Mouse (Mus musculus): ENCODE data around the gene Mink1. TPM values are rescaled to one million over a fixed set of nuclear protein-coding genes. Genes with fewer than 3 reads are reported as not detected.
"Not testable (repeated sequence)": the region's sequence is repeated elsewhere in the genome, so short reads cannot be mapped to it uniquely, and the experiment has no call there.

Gene Mink1
- 14.3 and 15.6 TPM in 2 replicates for polyA plus RNA-seq (2015; fragmentation: Nextera tagmentation; extraction: Ambion mirVana)

GRCm38 (mm10) chr11:70562287-70562994 lies at the start of gene Mink1:
Mink1 (plus strand) TSS chr11:70562881.
- H3K36me3 ChIP-seq, result no peaks in the 10 kb centered on the region
- H3K27ac ChIP-seq (replicated peaks), result peak within 1 kb of the TSS; percentile 88
- peak within 1 kb of the TSS; percentile 88 for H3K9ac ChIP-seq (replicated peaks)
- no peaks in the 10 kb centered on the region for H3K9me3 ChIP-seq
- WGBS, result 0% methylated on average over 56 of the region's 57 CpGs
- H3K27me3 ChIP-seq, result no peaks in the 10 kb centered on the region
- peaks cover 33% of the 10 kb centered on the region for H3K4me1 ChIP-seq
- H3K4me3 ChIP-seq, result peak within 1 kb of the TSS; percentile 98
- H3K4me2 ChIP-seq (replicated peaks), result peak within 1 kb of the TSS; percentile 90
- peak; percentile 92 for ATAC-seq (replicated peaks)

- H3K27me3 ChIP-seq, result no peaks in the 10 kb centered on the region
- no peak overlapping the region for H3K9ac ChIP-seq (replicated peaks)
- no peaks in the 10 kb centered on the region for H3K36me3 ChIP-seq
- H3K9me3 ChIP-seq, result no peaks in the 10 kb centered on the region
- WGBS, result 54% methylated on average over 11 of the region's 11 CpGs
- H3K4me1 ChIP-seq, result peaks cover 5% of the 10 kb centered on the region; the same call in 1 of the 2 replicates
- no peak overlapping the region for H3K4me2 ChIP-seq (replicated peaks)
- H3K4me3 ChIP-seq, result no peak overlapping the region
- H3K27ac ChIP-seq (replicated peaks), result no peak overlapping the region
- no peak for ATAC-seq (replicated peaks)
Measured at GRCm38 (mm10) chr11:70513520-70513919, 49.2 kb upstream of the Mink1 start.

- no peak within 1 kb of the TSS for H3K27ac ChIP-seq (replicated peaks)
- H3K4me2 ChIP-seq (replicated peaks), result no peak within 1 kb of the TSS
- no peak for ATAC-seq (replicated peaks)
- H3K36me3 ChIP-seq, result no peaks in the 10 kb centered on the region
- H3K9ac ChIP-seq (replicated peaks), result no peak within 1 kb of the TSS
- no peaks in the 10 kb centered on the region for H3K27me3 ChIP-seq
- 90% methylated on average over 7 of the region's 7 CpGs for whole genome bisulfite sequencing
- peaks cover 5% of the 10 kb centered on the region; the same call in 1 of the 2 replicates for H3K4me1 ChIP-seq
- H3K9me3 ChIP-seq, result no peaks in the 10 kb centered on the region
- H3K4me3 ChIP-seq, result no peak within 1 kb of the TSS
Measured at GRCm38 (mm10) chr11:70514288-70514687, 48.4 kb upstream of the Mink1 start, which contains the start of gene Vmo1. Vmo1 (minus strand) TSS chr11:70514616.

DNA sequence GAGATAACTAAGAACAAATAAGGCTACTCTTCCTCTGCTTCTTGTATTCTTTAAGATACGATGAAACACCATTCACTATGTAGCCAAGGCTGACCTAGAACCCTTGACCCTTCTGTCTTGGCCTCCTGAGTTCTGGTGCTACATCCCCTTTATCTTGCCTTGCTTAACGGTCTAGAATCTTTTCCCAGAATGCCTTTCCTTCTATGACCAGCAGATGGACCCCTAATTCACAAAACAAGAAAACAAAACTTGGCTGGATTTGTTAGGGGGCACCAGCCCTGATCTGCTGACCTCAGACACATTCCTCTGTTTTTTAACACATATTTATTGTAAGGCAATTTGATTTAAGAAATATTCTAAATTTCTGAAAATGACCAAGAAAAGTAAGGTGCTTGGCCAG lies 46.3 kb upstream of the Mink1 start:
- H3K36me3 ChIP-seq, result no peaks in the 10 kb centered on the region
- ATAC-seq (replicated peaks), result no peak
- WGBS, result 23% methylated on average over 2 of the region's 2 CpGs
- H3K4me2 ChIP-seq (replicated peaks), result no peak overlapping the region
- no peaks in the 10 kb centered on the region for H3K9me3 ChIP-seq
- H3K4me3 ChIP-seq, result no peak overlapping the region
- peaks cover 4% of the 10 kb centered on the region; the same call in 1 of the 2 replicates for H3K4me1 ChIP-seq
- no peak overlapping the region for H3K9ac ChIP-seq (replicated peaks)
- no peak overlapping the region for H3K27ac ChIP-seq (replicated peaks)
- peaks cover 4% of the 10 kb centered on the region; the same call in 1 of the 2 replicates for H3K27me3 ChIP-seq

- Histone ChIP-seq H3K4me1 (peaks cover 4% of the 10 kb centered on the region; the same call in 1 of the 2 replicates), H3K9me3 (no peaks in the 10 kb centered on the region), H3K9ac (replicated peaks) (no peak overlapping the region), H3K36me3 (no peaks in the 10 kb centered on the region), H3K27me3 (peaks cover 4% of the 10 kb centered on the region; the same call in 1 of the 2 replicates), H3K27ac (replicated peaks) (no peak overlapping the region), H3K4me3 (no peak overlapping the region), H3K4me2 (replicated peaks) (no peak overlapping the region)
- ATAC-seq (replicated peaks), result no peak
- WGBS, result 53% methylated on average over 1 of the region's 1 CpGs
Measured at GRCm38 (mm10) chr11:70518436-70518835, 44.2 kb upstream of the Mink1 start.

GRCm38 (mm10) chr11:70518923-70519322 lies 43.8 kb upstream of the Mink1 start, which contains the start of gene Gltpd2:
Gltpd2 (plus strand) TSS chr11:70519196.
- Histone ChIP-seq H3K9me3 (no peaks in the 10 kb centered on the region), H3K36me3 (no peaks in the 10 kb centered on the region), H3K4me1 (peaks cover 4% of the 10 kb centered on the region; the same call in 1 of the 2 replicates), H3K4me3 (peak within 1 kb of the TSS; percentile 22), H3K27ac (replicated peaks) (no peak within 1 kb of the TSS), H3K4me2 (replicated peaks) (peak within 1 kb of the TSS; percentile 38), H3K9ac (replicated peaks) (peak within 1 kb of the TSS; percentile 40; the same call in 1 of the 2 replicates), H3K27me3 (peaks cover 4% of the 10 kb centered on the region; the same call in 1 of the 2 replicates)
- 88% methylated on average over 10 of the region's 10 CpGs for WGBS
- no peak for ATAC-seq (replicated peaks)

GRCm38 (mm10) chr11:70520178-70520769 lies 42.4 kb upstream of the Mink1 start:
- peak overlapping the region; percentile 38 for H3K4me2 ChIP-seq (replicated peaks)
- H3K9ac ChIP-seq (replicated peaks), result peak overlapping the region; percentile 40
- H3K4me3 ChIP-seq, result peak overlapping the region; percentile 22
- peaks cover 7% of the 10 kb centered on the region for H3K4me1 ChIP-seq
- H3K27ac ChIP-seq (replicated peaks), result no peak overlapping the region
- H3K36me3 ChIP-seq, result no peaks in the 10 kb centered on the region
- 13% methylated on average over 41 of the region's 41 CpGs for WGBS
- no peak for ATAC-seq (replicated peaks)
- H3K9me3 ChIP-seq, result no peaks in the 10 kb centered on the region
- H3K27me3 ChIP-seq, result peaks cover 4% of the 10 kb centered on the region; the same call in 1 of the 2 replicates

DNA sequence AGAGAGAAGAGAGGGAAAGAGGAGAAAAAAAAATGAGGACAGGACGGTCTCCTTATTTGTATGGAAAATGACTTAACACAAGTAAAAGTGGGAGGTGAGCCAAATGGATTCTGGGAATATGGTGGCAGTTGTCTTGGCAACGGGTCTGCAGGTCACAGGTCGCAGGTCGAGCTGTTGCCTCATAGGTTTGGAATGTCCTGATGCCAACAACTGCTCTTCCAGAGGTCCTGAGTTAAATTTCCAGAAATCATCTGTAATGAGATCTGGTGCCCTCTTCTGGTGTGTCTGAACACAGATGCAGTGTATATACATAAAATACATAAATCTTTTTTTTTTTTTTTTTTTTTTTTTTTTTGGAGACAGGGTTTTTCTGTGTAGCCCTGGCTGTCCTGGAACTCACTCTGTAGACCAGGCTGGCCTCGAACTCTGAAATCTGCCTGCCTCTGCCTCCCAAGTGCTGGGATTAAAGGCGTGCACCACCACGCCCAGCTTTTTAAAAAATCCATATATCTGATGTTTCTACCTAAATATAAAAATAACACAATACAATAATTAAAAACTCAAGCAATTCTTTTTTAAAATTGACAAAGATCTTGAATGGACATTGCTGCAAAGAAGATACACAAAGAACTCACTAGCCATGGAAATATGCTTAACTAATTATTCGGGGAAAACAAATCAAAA lies 39.2 kb upstream of the Mink1 start:
- H3K9me3 ChIP-seq; H3K27me3 ChIP-seq; H3K4me3 ChIP-seq; H3K9ac ChIP-seq (replicated peaks); H3K4me2 ChIP-seq (replicated peaks); H3K27ac ChIP-seq (replicated peaks); ATAC-seq (replicated peaks): not testable (repeated sequence)
- WGBS, result 88% methylated on average over 8 of the region's 8 CpGs
- H3K4me1 ChIP-seq, result peaks cover 23% of the 10 kb centered on the region
- peaks cover 20% of the 10 kb centered on the region for H3K36me3 ChIP-seq

- ATAC-seq (replicated peaks), result no peak; the same call in none of the 2 replicates
- H3K9ac ChIP-seq (replicated peaks), result 0 out of 2 replicates have a peak overlapping the region, but pooled peaks have one; percentile 13
- peak overlapping the region; percentile 69 for H3K4me3 ChIP-seq
- WGBS, result 7% methylated on average over 8 of the region's 8 CpGs
- peaks cover under 1% of the 10 kb centered on the region; the same call in 1 of the 2 replicates for H3K27me3 ChIP-seq
- H3K36me3 ChIP-seq, result peaks cover 28% of the 10 kb centered on the region
- no peaks in the 10 kb centered on the region for H3K9me3 ChIP-seq
- peaks cover 23% of the 10 kb centered on the region for H3K4me1 ChIP-seq
- peak overlapping the region; percentile 43 for H3K4me2 ChIP-seq (replicated peaks)
- H3K27ac ChIP-seq (replicated peaks), result no peak overlapping the region
Measured at GRCm38 (mm10) chr11:70524782-70525181, 37.9 kb upstream of the Mink1 start.

DNA sequence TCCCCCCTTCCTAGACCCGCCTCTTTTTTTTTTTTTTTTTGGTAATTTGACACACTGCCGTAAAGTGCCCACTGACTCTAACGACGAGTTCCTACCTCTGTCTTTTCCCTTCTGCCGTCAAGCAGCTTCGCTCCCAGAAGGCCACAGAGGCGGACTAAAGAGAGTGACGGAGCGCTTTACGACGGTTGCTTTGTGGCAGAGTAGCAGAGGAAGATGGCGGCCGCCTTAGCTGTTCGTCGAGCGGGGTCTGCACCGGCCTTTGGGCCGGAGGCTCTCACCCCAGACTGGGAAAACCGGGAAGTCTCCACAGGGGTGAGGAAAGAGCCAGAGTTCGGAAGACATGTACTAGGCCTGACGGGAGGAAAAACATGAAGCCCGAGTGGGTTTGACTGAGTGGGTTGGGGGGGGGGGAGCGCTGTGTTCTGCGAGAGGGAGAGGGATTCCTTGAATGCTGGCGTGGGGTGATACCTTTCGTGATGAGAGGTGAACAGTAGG lies 37.5 kb upstream of the Mink1 start, which contains the start of gene Psmb6:
Gene Psmb6 (plus strand): TSS at position 184 of the 495 bp plus-strand sequence.
- peak within 1 kb of the TSS; percentile 61 for H3K9ac ChIP-seq (replicated peaks)
- H3K27me3 ChIP-seq, result no peaks in the 10 kb centered on the region
- peak within 1 kb of the TSS; percentile 47; the same call in 1 of the 2 replicates for H3K27ac ChIP-seq (replicated peaks)
- WGBS, result under 1% methylated on average over 25 of the region's 26 CpGs
- H3K4me2 ChIP-seq (replicated peaks), result peak within 1 kb of the TSS; percentile 73
- peak; percentile 97 for ATAC-seq (replicated peaks)
- H3K4me3 ChIP-seq, result peak within 1 kb of the TSS; percentile 69
- H3K4me1 ChIP-seq, result peaks cover 19% of the 10 kb centered on the region
- peaks cover 29% of the 10 kb centered on the region for H3K36me3 ChIP-seq
- no peaks in the 10 kb centered on the region for H3K9me3 ChIP-seq

DNA sequence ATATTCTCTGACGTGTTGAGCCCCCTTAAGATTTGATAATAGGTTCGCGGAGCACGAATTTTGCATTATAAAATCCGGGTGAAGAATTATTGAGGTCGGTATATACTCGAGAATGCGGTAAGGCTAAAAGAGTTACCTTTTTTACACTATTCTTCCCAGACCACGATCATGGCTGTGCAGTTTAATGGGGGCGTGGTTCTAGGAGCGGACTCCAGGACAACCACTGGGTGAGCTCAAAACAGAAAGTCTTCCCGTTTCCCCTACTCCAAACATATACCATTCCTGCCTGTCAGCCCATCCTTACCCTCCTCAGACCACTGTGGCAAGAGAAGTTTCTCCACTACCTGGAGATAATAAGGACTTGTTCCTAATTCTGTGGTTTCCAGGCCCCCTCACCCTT lies 37.0 kb upstream of the Mink1 start:
- Histone ChIP-seq H3K4me2 (replicated peaks) (peak overlapping the region; percentile 73), H3K4me3 (peak overlapping the region; percentile 69), H3K27me3 (no peaks in the 10 kb centered on the region), H3K4me1 (peaks cover 18% of the 10 kb centered on the region), H3K36me3 (peaks cover 29% of the 10 kb centered on the region), H3K9me3 (no peaks in the 10 kb centered on the region), H3K9ac (replicated peaks) (peak overlapping the region; percentile 61), H3K27ac (replicated peaks) (0 out of 2 replicates have a peak overlapping the region, but pooled peaks have one; percentile 47)
- WGBS, result 2% methylated on average over 12 of the region's 12 CpGs
- ATAC-seq (replicated peaks), result peak; percentile 30; the same call in 1 of the 2 replicates

Measured in forebrain, embryonic 15.5 days (tissue).